Mouse (Mus musculus) embryonic facial prominence, embryonic 14.5 days (tissue): ENCODE data around the gene Cercam. TPM values are rescaled to one million over a fixed set of nuclear protein-coding genes. Genes with fewer than 3 reads are reported as not detected.

ENCODE experiments used
- ATAC-seq: fragments of 200-750 bp; cut with Nextera tagmentation; 2 replicates; pipeline ENCODE4 v1.8.0; 2017; ENCODE audit warnings: low read depth, moderate number of reproducible peaks, moderate TSS enrichment
- DNase-seq: peaks from one replicate; pipeline ENCODE4 v3.0.0-alpha.2; 2015; ENCODE audit warnings: low spot score
- H3K27ac ChIP-seq: fragments of 300-500 bp; sonication (generic); replicated peaks from 2 replicates; pipeline ENCODE4 v1.5.1; 2014; ENCODE audit warnings: low read depth, mild to moderate bottlenecking, low read length, moderate library complexity
- H3K27me3 ChIP-seq: fragments of 300-500 bp; sonication (generic); replicated peaks from 2 replicates; pipeline ENCODE4 v1.6.1; 2014; ENCODE audit warnings: low read length; ENCODE audit not compliant: control insufficient read depth, insufficient read depth
- H3K36me3 ChIP-seq: fragments of 300-500 bp; sonication (generic); 2 replicates; pipeline ENCODE4 v1.6.1; 2014; ENCODE audit warnings: low read length, mixed read lengths; ENCODE audit not compliant: control insufficient read depth, insufficient read depth
- H3K4me1 ChIP-seq: fragments of 300-500 bp; sonication (generic); 2 replicates; pipeline ENCODE4 v1.6.1; 2014; ENCODE audit warnings: antibody characterized with exemption, low read length; ENCODE audit not compliant: control insufficient read depth, insufficient read depth
- H3K4me2 ChIP-seq: fragments of 300-500 bp; sonication (generic); 2 replicates; pipeline ENCODE4 v1.6.1; 2014; ENCODE audit warnings: low read depth, mild to moderate bottlenecking, low read length, moderate library complexity, mixed read lengths
- H3K4me3 ChIP-seq: fragments of 300-500 bp; sonication (generic); 2 replicates; pipeline ENCODE4 v1.5.1; 2014; ENCODE audit warnings: low read depth, mild to moderate bottlenecking, low read length
- H3K9ac ChIP-seq: fragments of 300-500 bp; sonication (generic); 2 replicates; pipeline ENCODE4 v1.6.1; 2014; ENCODE audit warnings: low read depth, mild to moderate bottlenecking, low read length, moderate library complexity, mixed read lengths
- H3K9me3 ChIP-seq: fragments of 300-500 bp; sonication (generic); 2 replicates; pipeline ENCODE4 v1.6.1; 2016; ENCODE audit warnings: low read length; ENCODE audit not compliant: control insufficient read depth
- WGBS: fragments of 180-500 bp; shearing (Covaris S2); extraction: QIAGEN DNeasy Blood & Tissue Kit; methylation state at CpG from one replicate; pipeline ENCODE4 v1.1.7; 2014; 5-methylcytosine and 5-hydroxymethylcytosine counted together
- polyA plus RNA-seq: library from polyadenylated mRNA; unstranded; fragments of >200 nt; fragmentation: Nextera tagmentation; extraction: Ambion mirVana; gene quantifications from 2 replicates; pipeline ENCODE4 v1.2.1, GENCODE M21; 2014

Gene Cercam
- polyA plus RNA-seq, 1 experiment from 2014 or later, result 32.8 TPM

- WGBS, result 67% methylated on average over 8 of the region's 8 CpGs
- Histone ChIP-seq H3K9me3 (no peaks in the 10 kb centered on the region), H3K27me3 (peaks cover 40% of the 10 kb centered on the region), H3K4me3 (no peak overlapping the region), H3K9ac (no peak overlapping the region), H3K27ac (no peak overlapping the region), H3K4me1 (peaks cover 2% of the 10 kb centered on the region; the same call in 1 of the 2 replicates), H3K36me3 (no peaks in the 10 kb centered on the region; the same call in 1 of the 2 replicates), H3K4me2 (no peak overlapping the region)
- no peak for DNase-seq
- no peak for ATAC-seq
Observed at GRCm38 (mm10) chr2:29849041-29849440, 19.9 kb upstream of the Cercam start.

DNA sequence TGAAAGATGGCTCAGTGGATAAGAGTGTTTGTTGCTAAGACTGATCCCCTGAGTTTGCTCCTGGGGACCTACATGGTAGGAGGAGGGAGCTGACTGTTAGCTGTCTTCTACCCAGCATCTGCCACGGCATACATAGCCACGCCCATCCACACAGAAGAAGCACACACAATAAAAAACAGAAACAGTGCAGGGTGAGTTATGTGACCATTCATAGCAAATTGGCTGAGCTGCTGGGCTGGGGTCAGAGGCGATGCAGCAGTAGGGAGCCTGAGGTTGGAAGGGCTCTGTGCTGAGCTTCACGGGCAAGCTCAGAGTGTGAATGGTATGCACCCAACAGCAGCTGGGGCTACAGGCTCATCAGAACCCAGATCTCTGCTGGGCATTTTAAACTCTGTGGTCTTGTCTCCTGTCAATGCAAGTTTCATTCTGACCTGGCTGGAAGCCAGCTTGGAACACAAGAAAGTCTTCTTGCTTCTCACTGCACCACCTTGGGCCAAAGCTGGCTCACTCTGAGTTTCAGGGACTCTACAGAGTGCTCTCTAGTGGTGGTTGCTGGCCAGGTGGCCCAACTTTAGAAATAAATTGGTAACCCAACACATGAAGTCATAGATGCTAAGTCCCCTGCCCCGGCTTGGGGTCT, 19.0 kb upstream of the Cercam start:
- Histone ChIP-seq H3K4me3 (no peak overlapping the region), H3K27ac (no peak overlapping the region), H3K4me2 (no peak overlapping the region), H3K9me3 (no peaks in the 10 kb centered on the region), H3K36me3 (no peaks in the 10 kb centered on the region), H3K27me3 (peaks cover 30% of the 10 kb centered on the region), H3K9ac (no peak overlapping the region), H3K4me1 (peaks cover 2% of the 10 kb centered on the region; the same call in 1 of the 2 replicates)
- 44% methylated on average over 5 of the region's 5 CpGs for WGBS
- ATAC-seq, result no peak
- DNase-seq, result peak; percentile 26

DNA sequence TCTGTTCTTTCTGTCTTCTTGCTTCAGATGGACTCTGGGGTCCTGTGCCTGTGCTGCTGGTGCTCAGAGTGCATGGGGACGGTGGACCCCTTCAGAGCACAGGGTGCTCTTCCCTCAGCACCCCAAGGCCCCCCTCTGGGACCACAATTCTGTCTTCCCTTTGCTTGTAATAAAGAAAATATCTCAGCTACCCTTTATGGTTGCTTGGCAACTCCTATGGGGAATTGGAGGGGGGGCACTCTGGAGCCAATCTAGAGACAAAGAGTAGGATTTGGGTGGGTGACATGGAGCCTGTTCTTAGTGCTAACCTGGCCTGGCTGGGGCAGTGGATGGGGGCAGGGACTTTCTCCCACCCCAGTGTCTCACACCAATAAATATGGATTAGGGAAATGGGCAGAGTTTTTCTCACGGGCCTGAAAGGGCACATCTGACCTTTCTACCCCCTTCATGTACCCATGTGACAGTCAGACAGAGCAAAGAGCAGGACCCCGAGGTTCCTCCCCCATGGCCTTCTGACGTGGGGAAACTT, 15.9 kb upstream of the Cercam start:
- ATAC-seq, result no peak
- Histone ChIP-seq H3K9ac (no peak overlapping the region), H3K4me2 (no peak overlapping the region), H3K4me3 (no peak overlapping the region), H3K4me1 (no peaks in the 10 kb centered on the region; the same call in 1 of the 2 replicates), H3K9me3 (no peaks in the 10 kb centered on the region), H3K27me3 (peaks cover 7% of the 10 kb centered on the region; the same call in 1 of the 2 replicates), H3K27ac (peak overlapping the region; percentile 44; the same call in 1 of the 2 replicates), H3K36me3 (no peaks in the 10 kb centered on the region)
- WGBS, result 57% methylated on average over 4 of the region's 4 CpGs
- no peak for DNase-seq

DNA sequence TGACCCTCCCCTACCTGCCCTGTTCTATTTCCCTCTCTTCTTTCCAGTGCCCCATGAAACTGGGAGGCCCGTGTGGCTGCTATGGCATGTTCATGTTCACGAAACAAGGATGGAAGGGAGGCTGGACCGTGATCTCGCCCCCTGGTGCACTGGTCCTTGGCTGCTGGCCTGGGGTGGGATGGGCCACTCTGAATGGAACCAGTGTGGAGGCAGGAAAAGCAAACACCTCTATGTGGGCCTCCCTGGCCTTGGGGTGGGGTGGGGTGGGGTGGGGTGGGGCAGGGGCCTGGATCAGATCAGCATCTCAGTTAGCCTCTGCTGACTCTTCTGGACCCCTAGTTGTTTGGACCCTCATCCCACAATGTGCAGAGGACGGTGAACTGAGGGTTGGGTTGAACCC, 15.2 kb upstream of the Cercam start:
- Histone ChIP-seq H3K27ac (peak overlapping the region; percentile 44), H3K36me3 (no peaks in the 10 kb centered on the region), H3K9me3 (no peaks in the 10 kb centered on the region), H3K4me2 (no peak overlapping the region), H3K27me3 (peaks cover 7% of the 10 kb centered on the region; the same call in 1 of the 2 replicates), H3K4me3 (no peak overlapping the region), H3K9ac (no peak overlapping the region), H3K4me1 (no peaks in the 10 kb centered on the region; the same call in 1 of the 2 replicates)
- ATAC-seq, result no peak
- 62% methylated on average over 4 of the region's 5 CpGs for WGBS
- DNase-seq, result no peak

DNA sequence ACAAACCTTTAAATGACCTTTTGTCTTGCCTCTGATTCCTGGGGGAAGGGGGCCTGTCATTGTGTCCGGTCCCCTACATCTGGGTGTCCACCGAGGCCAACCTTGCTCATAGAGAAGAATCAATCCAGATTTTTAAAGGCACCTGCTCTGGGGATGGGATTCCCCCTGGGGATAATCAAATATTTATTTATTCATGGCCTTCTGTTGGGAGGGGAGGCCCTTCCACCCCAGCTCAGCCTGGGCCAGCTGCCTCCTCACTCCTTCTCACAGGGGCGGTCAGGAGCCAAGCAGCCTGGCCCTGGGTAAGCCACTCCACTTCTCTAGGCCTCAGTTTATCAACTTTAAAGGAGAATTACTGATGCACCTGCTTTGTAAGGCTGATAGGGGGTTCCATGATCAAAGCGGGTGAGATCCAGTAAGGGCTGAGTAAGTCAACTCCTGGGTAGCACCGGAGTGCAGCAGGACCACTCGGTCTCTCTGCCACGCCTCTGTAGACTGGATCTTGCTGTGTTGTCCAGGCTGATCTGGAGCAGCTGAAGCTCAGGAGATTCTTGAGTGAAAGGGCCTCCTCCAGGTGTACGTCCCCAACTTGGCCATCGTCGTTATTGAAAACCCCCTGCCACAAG, 13.3 kb upstream of the Cercam start:
- H3K27me3 ChIP-seq, result peaks cover 3% of the 10 kb centered on the region; the same call in 1 of the 2 replicates
- DNase-seq, result no peak
- no peak overlapping the region for H3K27ac ChIP-seq
- H3K9ac ChIP-seq, result no peak overlapping the region
- WGBS, result 74% methylated on average over 10 of the region's 10 CpGs
- no peaks in the 10 kb centered on the region for H3K36me3 ChIP-seq
- H3K4me1 ChIP-seq, result no peaks in the 10 kb centered on the region
- ATAC-seq, result no peak
- H3K4me3 ChIP-seq, result no peak overlapping the region
- H3K4me2 ChIP-seq, result no peak overlapping the region
- H3K9me3 ChIP-seq, result no peaks in the 10 kb centered on the region

- H3K36me3 ChIP-seq, result no peaks in the 10 kb centered on the region
- H3K27me3 ChIP-seq, result 0 out of 2 replicates have a peak, but pooled peaks cover 3% of the 10 kb centered on the region
- no peaks in the 10 kb centered on the region for H3K4me1 ChIP-seq
- no peaks in the 10 kb centered on the region for H3K9me3 ChIP-seq
- WGBS, result 24% methylated on average over 14 of the region's 19 CpGs
- ATAC-seq (no peak), DNase-seq (no peak)
- H3K27ac ChIP-seq, result no peak overlapping the region
- no peak overlapping the region for H3K9ac ChIP-seq
- no peak overlapping the region for H3K4me3 ChIP-seq
- no peak overlapping the region for H3K4me2 ChIP-seq
Observed at GRCm38 (mm10) chr2:29856451-29857260, 12.3 kb upstream of the Cercam start.

DNA sequence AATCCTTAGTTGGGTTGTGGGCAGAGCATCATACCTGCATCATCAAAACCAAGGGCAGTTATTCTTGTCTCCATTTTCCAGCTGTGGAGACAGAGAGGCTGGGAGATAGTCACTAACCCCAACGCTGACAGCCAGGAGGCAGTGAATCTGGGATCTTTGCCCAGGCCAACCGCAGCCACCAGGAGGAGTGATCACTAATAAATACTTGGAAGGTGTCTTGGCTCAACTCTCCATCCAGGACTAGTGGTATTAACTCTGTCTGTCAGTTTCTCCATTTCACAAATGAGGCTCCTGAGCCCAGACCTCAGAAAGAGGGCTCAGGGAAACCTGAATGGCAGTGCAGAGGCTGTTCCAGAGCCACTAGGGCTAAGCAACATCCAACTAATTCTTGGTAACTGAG, 11.6 kb upstream of the Cercam start:
- Histone ChIP-seq H3K4me3 (no peak overlapping the region), H3K9ac (no peak overlapping the region), H3K4me2 (no peak overlapping the region), H3K36me3 (no peaks in the 10 kb centered on the region), H3K4me1 (no peaks in the 10 kb centered on the region), H3K9me3 (no peaks in the 10 kb centered on the region), H3K27me3 (0 out of 2 replicates have a peak, but pooled peaks cover 3% of the 10 kb centered on the region), H3K27ac (no peak overlapping the region)
- DNase-seq, result no peak
- no peak for ATAC-seq
- WGBS, result 48% methylated on average over 2 of the region's 2 CpGs

GRCm38 (mm10) chr2:29857967-29858366, 11.0 kb upstream of the Cercam start:
- Histone ChIP-seq H3K9ac (no peak overlapping the region), H3K27ac (no peak overlapping the region), H3K4me3 (no peak overlapping the region), H3K4me1 (no peaks in the 10 kb centered on the region), H3K9me3 (no peaks in the 10 kb centered on the region), H3K36me3 (no peaks in the 10 kb centered on the region), H3K27me3 (0 out of 2 replicates have a peak, but pooled peaks cover 3% of the 10 kb centered on the region), H3K4me2 (no peak overlapping the region)
- no peak for ATAC-seq
- 62% methylated on average over 5 of the region's 5 CpGs for WGBS
- DNase-seq, result no peak
